23 mouse cellular contexts compared by ENCODE assay signal in the genomic region with DNA sequence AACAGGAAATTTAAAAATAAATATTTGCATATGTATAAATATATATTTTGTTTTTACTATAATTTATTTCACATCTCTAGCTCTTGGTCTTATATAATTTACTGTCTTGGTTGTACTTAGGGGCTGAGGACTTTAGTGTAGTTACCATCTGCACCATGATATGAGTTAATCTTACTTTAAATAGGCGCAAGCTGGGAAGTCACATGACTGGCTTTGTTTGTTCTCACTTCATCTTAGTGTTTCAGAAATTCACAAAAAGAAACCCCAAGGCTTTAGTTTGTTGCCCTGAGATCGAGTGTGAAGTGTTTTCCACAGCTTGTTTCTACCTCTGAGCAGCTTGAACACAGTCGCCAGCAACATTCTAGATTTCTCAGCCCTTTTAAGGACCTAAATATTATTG. TPM values are rescaled to one million over a fixed set of nuclear protein-coding genes. Genes with fewer than 3 reads are reported as not detected.
DNase-seq lines count a peak whose midpoint lies in the region; ATAC-seq and TF ChIP-seq lines count a peak whose summit lies in the region.
"Had no signal": no experiment of that assay in that cellular context is flagged by ENCODE, and none has a peak within 500 bp of the region (broad histone marks: within the 10 kb centered on the region; RNA-seq: fewer than 3 reads in every experiment).

No protein-coding gene starts in this region.

- no peak for ATAC-seq in liver, embryonic 12.5 days
- no peak; the same call in 1 of the 2 replicates for ATAC-seq in liver, embryonic 11.5 days (replicated peaks; ENCODE audit: low FRiP score)
- peak; percentile 65; the same call in 1 of the 2 replicates for ATAC-seq in midbrain, embryonic 11.5 days (ENCODE audit: low FRiP score)
- no peak for ATAC-seq in midbrain, embryonic 15.5 days (replicated peaks)
- ATAC-seq: activated CD4-positive, CD25-positive, alpha-beta regulatory T cell, adult 4 months had no signal

- H3K36me3 ChIP-seq in liver, embryonic 12.5 days, result no peaks in the 10 kb centered on the region
- H3K36me3 ChIP-seq in liver, embryonic 11.5 days (ENCODE audit: control insufficient read depth, insufficient read depth, low read length), result no peaks in the 10 kb centered on the region
- no peaks in the 10 kb centered on the region for H3K36me3 ChIP-seq in midbrain, embryonic 11.5 days (ENCODE audit: control insufficient read depth, insufficient read depth, low read length)
- no peaks in the 10 kb centered on the region for H3K36me3 ChIP-seq in midbrain, embryonic 15.5 days (replicated peaks)
- H3K36me3 ChIP-seq in MEL (ENCODE audit: control insufficient read depth in 1 of 2, insufficient read depth in 2 of 2, low read length in 2 of 2) (peaks cover 0 to 17% of the 10 kb centered on the region in 2 experiments; a peak in 2 of 4 replicates), myocyte (ENCODE audit: control insufficient read depth, insufficient read depth) (no peaks in the 10 kb centered on the region)
- H3K36me3 ChIP-seq: embryonic facial prominence, embryonic 15.5 days; heart, embryonic 13.5 days; hindbrain, embryonic 13.5 days; limb, embryonic 10.5 days; neural tube, embryonic 13.5 days had no signal

- TF ChIP-seq CTCF in MEL (IDR thresholded peaks at IDR 0.05 in 2 of 3, conservative IDR thresholded peaks at IDR 0.05 in 1 of 3; ENCODE audit: control insufficient read depth in 1 of 3, insufficient read depth in 1 of 3, low read depth in 2 of 3, low read length in 3 of 3, poor library complexity in 1 of 3, severe bottlenecking in 1 of 3), result no peak

- H3K27me3 ChIP-seq in liver, embryonic 12.5 days (replicated peaks), result no peaks in the 10 kb centered on the region
- H3K27me3 ChIP-seq in liver, embryonic 11.5 days (replicated peaks; ENCODE audit: control insufficient read depth, insufficient read depth, low read length), result no peaks in the 10 kb centered on the region
- H3K27me3 ChIP-seq in midbrain, embryonic 11.5 days (ENCODE audit: control insufficient read depth, insufficient read depth, low read length), result no peaks in the 10 kb centered on the region
- no peaks in the 10 kb centered on the region for H3K27me3 ChIP-seq in midbrain, embryonic 15.5 days (replicated peaks)
- H3K27me3 ChIP-seq in MEL (ENCODE audit: control insufficient read depth in 1 of 2, insufficient read depth in 2 of 2, low read length in 2 of 2), result no peaks in the 10 kb centered on the region
- no peaks in the 10 kb centered on the region for H3K27me3 ChIP-seq in myocyte (ENCODE audit: control insufficient read depth, insufficient read depth, insufficient read length)
- H3K27me3 ChIP-seq: embryonic facial prominence, embryonic 15.5 days; heart, embryonic 13.5 days; hindbrain, embryonic 13.5 days; neural tube, embryonic 13.5 days had no signal

- no peak for TF ChIP-seq RAD21 in MEL (IDR thresholded peaks at IDR 0.05; ENCODE audit: low read depth, low read length)

- no peak overlapping the region for H3K4me3 ChIP-seq in liver, embryonic 12.5 days
- H3K4me3 ChIP-seq in liver, embryonic 11.5 days (ENCODE audit: low read depth, low read length), result no peak overlapping the region
- H3K4me3 ChIP-seq in midbrain, embryonic 11.5 days (ENCODE audit: low read depth, low read length), result no peak overlapping the region
- H3K4me3 ChIP-seq in midbrain, embryonic 15.5 days, result no peak overlapping the region
- H3K4me3 ChIP-seq in MEL (ENCODE audit: control insufficient read depth in 1 of 2, insufficient read depth in 1 of 2, low read depth in 2 of 2, low read length in 2 of 2) (no peak overlapping the region), myocyte (no peak overlapping the region)
- H3K4me3 ChIP-seq: embryonic facial prominence, embryonic 15.5 days; heart, embryonic 13.5 days; hindbrain, embryonic 13.5 days; left cerebral cortex, adult 2 months; limb, embryonic 10.5 days; neural tube, embryonic 13.5 days had no signal

- no peak for TF ChIP-seq POLR2A in MEL (IDR thresholded peaks at IDR 0.05; ENCODE audit: control insufficient read depth in 1 of 2, insufficient read depth in 1 of 2, low read depth in 1 of 2, low read length in 2 of 2, poor library complexity in 1 of 2)
- TF ChIP-seq POLR2A in myocyte (IDR thresholded peaks at IDR 0.05; ENCODE audit: insufficient read length, low read depth), result no peak

- WGBS in liver, embryonic 12.5 days (ENCODE audit: insufficient replicate concordance), result 52% methylated on average over 3 of the region's 3 CpGs
- WGBS in liver, embryonic 11.5 days, result 72% methylated on average over 3 of the region's 3 CpGs
- WGBS in midbrain, embryonic 11.5 days, result 66% methylated on average over 3 of the region's 3 CpGs
- 33% methylated on average over 3 of the region's 3 CpGs for WGBS in midbrain, embryonic 15.5 days

- TF ChIP-seq EP300 in MEL (IDR thresholded peaks at IDR 0.05; ENCODE audit: low read depth in 1 of 2, low read length in 2 of 2), result no peak

- no peak overlapping the region for H3K9ac ChIP-seq in liver, embryonic 12.5 days
- H3K9ac ChIP-seq in liver, embryonic 11.5 days (ENCODE audit: low read depth, low read length), result no peak overlapping the region
- no peak overlapping the region for H3K9ac ChIP-seq in midbrain, embryonic 11.5 days (ENCODE audit: low read length)
- H3K9ac ChIP-seq in midbrain, embryonic 15.5 days, result no peak overlapping the region
- H3K9ac ChIP-seq in MEL (ENCODE audit: control insufficient read depth, low read depth, low read length, poor library complexity, severe bottlenecking), result no peak overlapping the region
- H3K9ac ChIP-seq: embryonic facial prominence, embryonic 15.5 days; heart, embryonic 13.5 days; hindbrain, embryonic 13.5 days; neural tube, embryonic 13.5 days had no signal

- H3K4me2 ChIP-seq in liver, embryonic 12.5 days, result 0 out of 2 replicates have a peak overlapping the region, but pooled peaks have one; percentile 10
- no peak overlapping the region for H3K4me2 ChIP-seq in liver, embryonic 11.5 days
- H3K4me2 ChIP-seq in midbrain, embryonic 11.5 days, result no peak overlapping the region
- no peak overlapping the region for H3K4me2 ChIP-seq in midbrain, embryonic 15.5 days
- H3K4me2 ChIP-seq in myocyte (ENCODE audit: low read depth), result peak overlapping the region; percentile 2
- H3K4me2 ChIP-seq: embryonic facial prominence, embryonic 15.5 days; heart, embryonic 13.5 days; hindbrain, embryonic 13.5 days; neural tube, embryonic 13.5 days had no signal

- DNase-seq in liver, embryonic 11.5 days (ENCODE audit: low spot score), result no peak
- DNase-seq in midbrain, embryonic 11.5 days (ENCODE audit: low spot score, missing footprints), result no peak
- DNase-seq in MEL (ENCODE audit: low read depth, low spot score), result no peak
- no peak for DNase-seq in urinary bladder, postnatal 36 days (ENCODE audit: low spot score in 2 of 2)
- DNase-seq: adrenal gland, postnatal 10 days; cerebellum, adult 18-20 months; cerebellum, postnatal 36 days; gastrocnemius, postnatal 14 days; heart, adult 18-20 months; kidney, adult 8-10 months; kidney, postnatal 36 days; layer of hippocampus, adult 9-11 months; thymus, adult 18-20 months had no signal

- H3K9me3 ChIP-seq in liver, embryonic 12.5 days (replicated peaks), result no peaks in the 10 kb centered on the region
- no peaks in the 10 kb centered on the region for H3K9me3 ChIP-seq in liver, embryonic 11.5 days (ENCODE audit: control insufficient read depth, low read length)
- no peaks in the 10 kb centered on the region for H3K9me3 ChIP-seq in midbrain, embryonic 11.5 days (ENCODE audit: control insufficient read depth, low read length)
- no peaks in the 10 kb centered on the region for H3K9me3 ChIP-seq in midbrain, embryonic 15.5 days
- no peaks in the 10 kb centered on the region for H3K9me3 ChIP-seq in MEL (replicated peaks; ENCODE audit: insufficient read depth, low read length)
- H3K9me3 ChIP-seq: embryonic facial prominence, embryonic 15.5 days; heart, embryonic 13.5 days; hindbrain, embryonic 13.5 days; limb, embryonic 10.5 days; neural tube, embryonic 13.5 days had no signal

- peaks cover 55% of the 10 kb centered on the region for H3K4me1 ChIP-seq in liver, embryonic 12.5 days
- H3K4me1 ChIP-seq in liver, embryonic 11.5 days (replicated peaks; ENCODE audit: control insufficient read depth, insufficient read depth, low read length), result peaks cover 28% of the 10 kb centered on the region
- peaks cover 2% of the 10 kb centered on the region; the same call in 1 of the 2 replicates for H3K4me1 ChIP-seq in midbrain, embryonic 11.5 days (ENCODE audit: control insufficient read depth, insufficient read depth, low read length)
- peaks cover 5% of the 10 kb centered on the region; the same call in 1 of the 2 replicates for H3K4me1 ChIP-seq in midbrain, embryonic 15.5 days
- peaks cover 6 to 29% of the 10 kb centered on the region in 2 experiments; a peak in 3 of 4 replicates for H3K4me1 ChIP-seq in MEL (ENCODE audit: control insufficient read depth in 1 of 2, insufficient read depth in 2 of 2, low read length in 2 of 2)
- H3K4me1 ChIP-seq: embryonic facial prominence, embryonic 15.5 days had no signal

- H3ac ChIP-seq in myocyte (ENCODE audit: control insufficient read depth, insufficient read length), result no peak overlapping the region

- no peaks in the 10 kb centered on the region for H3K79me2 ChIP-seq in MEL (ENCODE audit: control insufficient read depth, insufficient read depth, low read length, poor library complexity)
- no peaks in the 10 kb centered on the region for H3K79me2 ChIP-seq in myocyte (ENCODE audit: control insufficient read depth, insufficient read depth)

- H3K27ac ChIP-seq in liver, embryonic 12.5 days, result no peak overlapping the region
- no peak overlapping the region for H3K27ac ChIP-seq in liver, embryonic 11.5 days (ENCODE audit: low read depth, low read length)
- H3K27ac ChIP-seq in midbrain, embryonic 11.5 days (ENCODE audit: low read depth, low read length), result no peak overlapping the region; the same call in 1 of the 2 replicates
- no peak overlapping the region for H3K27ac ChIP-seq in midbrain, embryonic 15.5 days
- no peak overlapping the region for H3K27ac ChIP-seq in MEL (ENCODE audit: control insufficient read depth, low read depth, low read length)
- H3K27ac ChIP-seq: embryonic facial prominence, embryonic 15.5 days; heart, embryonic 13.5 days; left cerebral cortex, adult 2 months; limb, embryonic 10.5 days had no signal

TF ChIP-seq in MEL, 35 proteins besides CTCF, POLR2A, EP300 and RAD21 (continues in another document):
- no peak for TF ChIP-seq NRF1 (IDR thresholded peaks at IDR 0.05; ENCODE audit: insufficient read depth, low read depth, low read length, poor library complexity, severe bottlenecking)

TF ChIP-seq in myocyte, 11 proteins besides CTCF, POLR2A, EP300 and RAD21 (continues in another document):
- no peak for TF ChIP-seq E2F4 (IDR thresholded peaks at IDR 0.05; ENCODE audit: insufficient read depth)

RNA-seq across cellular contexts. Expression of a gene that starts 49.7 kb away (rescaled TPM):
- 12.8 and 14.8 TPM in 2 replicates for polyA plus RNA-seq in liver, embryonic 12.5 days (2016; fragmentation: Nextera tagmentation; extraction: Ambion mirVana)
- polyA plus RNA-seq in liver, embryonic 11.5 days (2014; fragmentation: Nextera tagmentation; extraction: Ambion mirVana), result 18.5 and 23.5 TPM in 2 replicates
- 43.2 and 49.0 TPM in 2 replicates for polyA plus RNA-seq in midbrain, embryonic 11.5 days (2014; fragmentation: Nextera tagmentation; extraction: Ambion mirVana)
- 59.7 and 60.1 TPM in 2 replicates for polyA plus RNA-seq in midbrain, embryonic 15.5 days (2015; fragmentation: Nextera tagmentation; extraction: Ambion mirVana)
- 4.0 and 5.6 TPM in 2 replicates for total RNA-seq in MEL (2012; rRNA removed)
- polyA plus RNA-seq in MEL (2012; ENCODE audit: insufficient read depth in 1 of 2, insufficient read length in 2 of 2, low read depth in 1 of 2, low replicate concordance in 2 of 2, missing spikeins in 1 of 2) (10 to 100 TPM in 1 of 2 experiments, not detected in 1; 12.5 TPM), myocyte (2012; fragmentation: generic; extraction: Trizol) (3.0 TPM)

Comparison
In these comparisons a context has a peak if more than half of its experiments do, and no peak if none do; other contexts are left out.
1. H3K4me2 ChIP-seq: peak in liver, embryonic 12.5 days (single experiment) and myocyte (single experiment); none in liver, embryonic 11.5 days (single experiment), midbrain, embryonic 11.5 days (single experiment) and midbrain, embryonic 15.5 days (single experiment).